Mouse (Mus musculus) forebrain, postnatal 0 days (tissue): ENCODE data around the gene Crnkl1. TPM values are rescaled to one million over a fixed set of nuclear protein-coding genes. Genes with fewer than 3 reads are reported as not detected.
"Not testable (repeated sequence)": the region's sequence is repeated elsewhere in the genome, so short reads cannot be mapped to it uniquely, and the experiment has no call there.

ENCODE experiments used
- ATAC-seq: fragments of 200-750 bp; cut with Nextera tagmentation; 2 replicates; pipeline ENCODE4 v1.8.0; 2017; ENCODE audit warnings: mild to moderate bottlenecking, moderate library complexity
- DNase-seq: peaks from one replicate; pipeline ENCODE4 v3.0.0-alpha.2; 2015
- H3K27ac ChIP-seq: fragments of 300-500 bp; sonication (generic); 2 replicates; pipeline ENCODE4 v1.5.1; 2014; ENCODE audit warnings: low read depth, mild to moderate bottlenecking, antibody characterized with exemption, low read length, moderate library complexity, mixed read lengths
- H3K27me3 ChIP-seq: fragments of 300-500 bp; sonication (generic); 2 replicates; pipeline ENCODE4 v1.6.1; 2014; ENCODE audit warnings: mild to moderate bottlenecking, low read length, mixed read lengths; ENCODE audit not compliant: insufficient read depth
- H3K36me3 ChIP-seq: fragments of 300-500 bp; sonication (generic); 2 replicates; pipeline ENCODE4 v1.6.1; 2014; ENCODE audit warnings: mild to moderate bottlenecking, moderate library complexity; ENCODE audit not compliant: insufficient read depth
- H3K4me1 ChIP-seq: fragments of 300-500 bp; sonication (generic); 2 replicates; pipeline ENCODE4 v1.6.1; 2014; ENCODE audit warnings: antibody characterized with exemption; ENCODE audit not compliant: insufficient read depth
- H3K4me2 ChIP-seq: fragments of 300-500 bp; sonication (generic); 2 replicates; pipeline ENCODE4 v1.6.1; 2014; ENCODE audit warnings: low read depth, mild to moderate bottlenecking, moderate library complexity
- H3K4me3 ChIP-seq: fragments of 300-500 bp; sonication (generic); 2 replicates; pipeline ENCODE4 v1.5.1; 2014; ENCODE audit warnings: low read depth, low read length, mixed read lengths
- H3K9ac ChIP-seq: fragments of 300-500 bp; sonication (generic); 2 replicates; pipeline ENCODE4 v1.6.1; 2014; ENCODE audit warnings: mild to moderate bottlenecking
- H3K9me3 ChIP-seq: fragments of 300-500 bp; sonication (generic); 2 replicates; pipeline ENCODE4 v1.6.1; 2016; ENCODE audit warnings: low read length
- CTCF ChIP-seq: sonication (generic); IDR thresholded peaks from 2 replicates; pipeline ENCODE4 v1.5.1; 2016; ENCODE audit warnings: antibody characterized with exemption, control low read depth, low read depth
- WGBS: fragments of 180-500 bp; shearing (Covaris S2); extraction: QIAGEN DNeasy Blood & Tissue Kit; methylation state at CpG from one replicate; pipeline ENCODE4 v1.1.7; 2014; 5-methylcytosine and 5-hydroxymethylcytosine counted together
- polyA plus RNA-seq: library from polyadenylated mRNA; unstranded; fragments of >200 nt; fragmentation: Nextera tagmentation; extraction: Ambion mirVana; gene quantifications from 2 replicates; pipeline ENCODE4 v1.2.1, GENCODE M21; 2015
- total RNA-seq: library from RNA; depleted of rRNA; stranded (reverse); fragments of >200 nt; gene quantifications from 2 replicates; pipeline ENCODE4 v1.2.3, GENCODE M21; 2014

The Crnkl1 gene
- total and polyA plus RNA-seq, 2 experiments from 2014 or later = 15.5 to 24.5 TPM

GRCm38 (mm10) chr2:145901861-145902260, 33.0 kb downstream of the Crnkl1 start, which contains the start of gene Naa20:
Gene Naa20, plus strand, starts transcription at chr2:145902099.
- ATAC-seq (no peak), DNase-seq (no peak)
- no peak within 1 kb of the TSS for H3K9ac ChIP-seq
- no peaks in the 10 kb centered on the region for H3K9me3 ChIP-seq
- peak within 1 kb of the TSS; percentile 86 for H3K4me3 ChIP-seq
- no peak for TF ChIP-seq CTCF
- peaks cover 4% of the 10 kb centered on the region; the same call in 1 of the 2 replicates for H3K36me3 ChIP-seq
- peaks cover 8% of the 10 kb centered on the region; the same call in 1 of the 2 replicates for H3K4me1 ChIP-seq
- H3K4me2 ChIP-seq = peak within 1 kb of the TSS; percentile 56
- no peak within 1 kb of the TSS for H3K27ac ChIP-seq
- H3K27me3 ChIP-seq = no peaks in the 10 kb centered on the region
- WGBS = 89% methylated on average over 6 of the region's 6 CpGs

GRCm38 (mm10) chr2:145900318-145900717, 34.5 kb downstream of the Crnkl1 start:
- not testable (repeated sequence) for ATAC-seq, H3K4me1 ChIP-seq, H3K9me3 ChIP-seq, DNase-seq, H3K9ac ChIP-seq, H3K27ac ChIP-seq, H3K4me3 ChIP-seq, H3K27me3 ChIP-seq, H3K36me3 ChIP-seq, H3K4me2 ChIP-seq
- 73% methylated on average over 6 of the region's 8 CpGs for WGBS

GRCm38 (mm10) chr2:145898106-145898505, 36.7 kb downstream of the Crnkl1 start:
- Histone ChIP-seq H3K27ac (no peak overlapping the region), H3K4me2 (no peak overlapping the region), H3K4me1 (no peaks in the 10 kb centered on the region), H3K27me3 (no peaks in the 10 kb centered on the region), H3K9me3 (no peaks in the 10 kb centered on the region), H3K9ac (no peak overlapping the region), H3K36me3 (no peaks in the 10 kb centered on the region), H3K4me3 (no peak overlapping the region)
- no peak for ATAC-seq
- WGBS = 75% methylated on average over 9 of the region's 9 CpGs
- no peak for DNase-seq
- TF ChIP-seq CTCF = no peak

GRCm38 (mm10) chr2:145893756-145894155, 41.1 kb downstream of the Crnkl1 start:
- ATAC-seq (no peak), DNase-seq (no peak)
- Histone ChIP-seq H3K27ac (no peak overlapping the region), H3K4me2 (no peak overlapping the region), H3K4me1 (no peaks in the 10 kb centered on the region), H3K27me3 (no peaks in the 10 kb centered on the region), H3K4me3 (no peak overlapping the region), H3K9me3 (no peaks in the 10 kb centered on the region), H3K9ac (no peak overlapping the region), H3K36me3 (no peaks in the 10 kb centered on the region)
- TF ChIP-seq CTCF = no peak
- over 99% methylated on average over 6 of the region's 6 CpGs for WGBS

GRCm38 (mm10) chr2:145890571-145890970, 44.2 kb downstream of the Crnkl1 start:
- Histone ChIP-seq H3K27me3 (no peaks in the 10 kb centered on the region), H3K9ac (no peak overlapping the region), H3K4me3 (no peak overlapping the region), H3K4me1 (no peaks in the 10 kb centered on the region), H3K4me2 (no peak overlapping the region), H3K36me3 (no peaks in the 10 kb centered on the region), H3K9me3 (no peaks in the 10 kb centered on the region), H3K27ac (no peak overlapping the region)
- 68% methylated on average over 2 of the region's 2 CpGs for WGBS
- ATAC-seq (0 out of 2 replicates have a peak, but pooled peaks have one; percentile 8), DNase-seq (no peak)
- TF ChIP-seq CTCF = no peak

DNA sequence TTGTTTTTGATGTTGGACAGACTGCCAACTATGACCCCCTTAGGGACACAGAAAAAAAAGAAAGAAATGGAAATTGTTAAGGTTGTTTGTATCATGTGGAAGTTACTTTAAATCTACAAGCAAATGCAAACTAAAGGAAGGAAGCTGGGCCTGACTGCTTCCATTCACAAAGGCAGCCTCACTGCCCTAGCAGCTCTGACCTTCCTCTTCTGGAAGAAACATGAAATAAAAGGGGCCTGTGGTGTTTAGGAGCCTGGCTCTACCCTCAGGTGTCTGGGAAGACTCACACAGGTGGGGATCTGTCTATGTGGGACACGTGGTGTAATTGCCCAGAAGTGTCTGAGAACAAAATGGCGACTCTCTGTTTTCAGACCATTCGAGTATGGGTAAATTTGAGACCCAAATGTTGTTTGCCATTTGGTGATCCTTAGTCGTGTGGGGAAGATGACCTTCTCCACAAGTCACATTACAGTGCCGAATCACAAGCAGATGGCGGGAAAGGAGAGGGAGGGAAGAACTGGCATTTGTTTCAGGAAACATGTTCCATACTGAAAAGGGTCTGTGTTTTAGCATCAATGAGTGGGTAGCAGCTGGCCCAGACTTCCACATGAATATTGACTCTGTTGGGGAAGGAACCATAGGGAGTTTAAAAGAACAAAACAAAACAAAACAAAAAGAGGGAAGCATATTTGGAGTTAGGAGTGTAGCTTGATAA, 45.9 kb downstream of the Crnkl1 start:
- no peak overlapping the region for H3K4me2 ChIP-seq
- no peaks in the 10 kb centered on the region for H3K9me3 ChIP-seq
- peak; percentile 50 for DNase-seq
- no peak overlapping the region for H3K9ac ChIP-seq
- no peaks in the 10 kb centered on the region for H3K4me1 ChIP-seq
- TF ChIP-seq CTCF = no peak
- no peaks in the 10 kb centered on the region for H3K36me3 ChIP-seq
- H3K27me3 ChIP-seq = no peaks in the 10 kb centered on the region
- WGBS = 50% methylated on average over 6 of the region's 6 CpGs
- H3K4me3 ChIP-seq = no peak overlapping the region
- peak; percentile 53 for ATAC-seq
- no peak overlapping the region for H3K27ac ChIP-seq

DNA sequence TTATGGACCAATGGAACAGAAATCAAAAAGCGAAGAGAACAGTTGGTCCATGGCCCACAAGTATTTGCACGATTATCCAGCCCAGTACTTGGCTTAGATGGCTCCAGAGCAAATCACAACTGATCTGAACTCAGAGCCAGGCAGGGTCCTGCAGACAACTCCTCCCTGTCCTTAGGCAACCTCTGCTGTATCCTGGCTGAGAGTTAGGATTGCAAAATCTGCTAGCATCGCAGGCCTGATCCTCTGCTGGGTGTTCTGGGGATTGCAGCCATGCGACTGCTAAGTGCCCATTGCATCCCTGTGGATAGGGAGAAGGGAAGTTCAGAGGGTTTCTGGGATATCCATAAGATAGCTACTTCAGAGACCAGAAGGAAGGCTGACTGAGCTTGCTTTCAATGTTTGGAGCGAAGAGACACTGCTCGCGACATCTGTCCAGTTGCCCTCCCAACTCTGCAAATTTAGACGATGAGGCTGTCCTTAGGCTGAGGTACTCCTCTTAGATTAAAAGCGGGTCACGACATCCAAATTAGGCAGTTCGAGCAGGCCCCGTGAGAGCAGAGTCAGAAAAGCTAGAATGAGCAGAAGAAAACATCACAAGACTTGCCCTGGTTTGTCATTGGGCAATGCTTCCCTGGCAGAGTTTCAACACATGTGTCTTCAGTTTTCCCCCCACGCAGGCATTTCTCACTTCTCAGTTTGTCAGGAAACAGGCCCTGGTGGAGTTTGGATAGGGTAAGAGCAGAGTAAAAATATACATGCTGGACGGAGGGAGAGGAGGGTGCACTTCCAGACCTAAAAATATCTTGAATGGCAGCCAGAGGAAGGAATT, 46.7 kb downstream of the Crnkl1 start:
- DNase-seq = no peak
- Histone ChIP-seq H3K27me3 (no peaks in the 10 kb centered on the region), H3K27ac (no peak overlapping the region), H3K4me3 (no peak overlapping the region), H3K4me1 (no peaks in the 10 kb centered on the region), H3K9ac (no peak overlapping the region), H3K9me3 (no peaks in the 10 kb centered on the region), H3K4me2 (no peak overlapping the region), H3K36me3 (no peaks in the 10 kb centered on the region)
- ATAC-seq = peak; percentile 65; the same call in 1 of the 2 replicates
- WGBS = 71% methylated on average over 14 of the region's 14 CpGs
- peak; percentile 62 for TF ChIP-seq CTCF
